Mouse (Mus musculus) myocyte (in vitro differentiated cells): ENCODE measurements at regions not wholly inside any gene's neighbourhood (a gene's known extent, or its start where the extent isn't known, plus 50 kb on each side); places are given as distances from the start of the nearest gene placed in this dataset.

ENCODE experiments used
- H3K27me3 ChIP-seq: one replicate; pipeline ENCODE4 v1.6.1; 2011; ENCODE audit not compliant: control insufficient read depth, insufficient read depth, insufficient read length
- H3K36me3 ChIP-seq: one replicate; pipeline ENCODE4 v1.6.1; 2011; ENCODE audit not compliant: control insufficient read depth, insufficient read depth
- H3K4me2 ChIP-seq: one replicate; pipeline ENCODE4 v1.6.1; 2011; ENCODE audit warnings: low read depth, control low read depth
- H3K4me3 ChIP-seq: one replicate; pipeline ENCODE4 v1.5.1; 2011; ENCODE audit warnings: mild to moderate bottlenecking, control low read depth, moderate library complexity
- H3K79me2 ChIP-seq: one replicate; pipeline ENCODE4 v1.6.1; 2011; ENCODE audit not compliant: control insufficient read depth, insufficient read depth
- H3ac ChIP-seq: one replicate; pipeline ENCODE4 v1.6.1; 2011; ENCODE audit not compliant: control insufficient read depth, insufficient read length
- CEBPB ChIP-seq: IDR thresholded peaks from 2 replicates; pipeline ENCODE4 v1.6.1; 2011; ENCODE audit warnings: mild to moderate bottlenecking, moderate library complexity; ENCODE audit not compliant: poor library complexity, insufficient read depth, severe bottlenecking
- E2F4 ChIP-seq: IDR thresholded peaks from one replicate; pipeline ENCODE4 v1.6.1; 2011; ENCODE audit warnings: mild to moderate bottlenecking, control low read depth, moderate library complexity; ENCODE audit not compliant: insufficient read depth
- MAX ChIP-seq: IDR thresholded peaks from one replicate; pipeline ENCODE4 v1.6.1; 2011; ENCODE audit warnings: low read depth, mild to moderate bottlenecking, control low read depth
- MYOD1 ChIP-seq, 3 experiments: IDR thresholded peaks; one replicate each; pipeline ENCODE4 v1.6.1; 2011; ENCODE audit warnings: control low read depth in 2 of 3, low read depth in 2 of 3, mild to moderate bottlenecking in 2 of 3, moderate library complexity in 1 of 3; ENCODE audit not compliant: insufficient read length in 2 of 3, control insufficient read depth in 1 of 3
- MYOG ChIP-seq, 3 experiments: IDR thresholded peaks; one replicate each; pipeline ENCODE4 v1.6.1; 2011; ENCODE audit warnings: control low read depth in 2 of 3, low read depth in 2 of 3, mild to moderate bottlenecking in 2 of 3; ENCODE audit not compliant: insufficient read length in 2 of 3, control insufficient read depth in 1 of 3, insufficient read depth in 1 of 3
- POLR2A ChIP-seq: IDR thresholded peaks from one replicate; pipeline ENCODE4 v1.6.1; 2011; ENCODE audit warnings: low read depth, mild to moderate bottlenecking, control low read depth, moderate library complexity; ENCODE audit not compliant: insufficient read length
- POLR2AphosphoS2 ChIP-seq: IDR thresholded peaks from one replicate; pipeline ENCODE4 v1.6.1; 2011; ENCODE audit warnings: low read depth, control low read depth; ENCODE audit not compliant: insufficient read length
- REST ChIP-seq: IDR thresholded peaks from one replicate; pipeline ENCODE4 v1.6.1; 2011; ENCODE audit warnings: mild to moderate bottlenecking, control low read depth, moderate library complexity; ENCODE audit not compliant: insufficient read depth, insufficient read length
- SRF ChIP-seq: IDR thresholded peaks from one replicate; pipeline ENCODE4 v1.6.1; 2011; ENCODE audit warnings: low read depth; ENCODE audit not compliant: control insufficient read depth, insufficient read length
- TCF12 ChIP-seq: IDR thresholded peaks from one replicate; pipeline ENCODE4 v1.6.1; 2011; ENCODE audit warnings: mild to moderate bottlenecking, control low read depth; ENCODE audit not compliant: poor library complexity, insufficient read depth, severe bottlenecking
- TCF3 ChIP-seq: IDR thresholded peaks from one replicate; pipeline ENCODE4 v1.6.1; 2011; ENCODE audit warnings: low read depth, control low read depth; ENCODE audit not compliant: insufficient read length
- USF1 ChIP-seq: IDR thresholded peaks from one replicate; pipeline ENCODE4 v1.6.1; 2011; ENCODE audit warnings: low read depth, mild to moderate bottlenecking, control low read depth, moderate library complexity

- no peak overlapping the region for H3ac ChIP-seq
- H3K4me3 ChIP-seq, result no peak overlapping the region
- H3K27me3 ChIP-seq, result no peaks in the 10 kb centered on the region
- H3K4me2 ChIP-seq, result no peak overlapping the region
- TF ChIP-seq TCF3 (no peak), USF1 (no peak), TCF12 (no peak), REST (no peak), MAX (no peak), SRF (no peak), CEBPB (no peak), POLR2AphosphoS2 (no peak), E2F4 (no peak)
- no peaks in the 10 kb centered on the region for H3K79me2 ChIP-seq
- no peaks in the 10 kb centered on the region for H3K36me3 ChIP-seq
These were observed 132.2 kb upstream of the Smarca2 start for GRCm38 (mm10) chr19:26472659-26473058.

GRCm38 (mm10) chr19:26473211-26473610, 131.6 kb upstream of the Smarca2 start:
- no peak overlapping the region for H3K4me3 ChIP-seq
- no peaks in the 10 kb centered on the region for H3K79me2 ChIP-seq
- TF ChIP-seq MYOD1 (IDR thresholded peaks at IDR 0.05; ENCODE audit: control insufficient read depth in 1 of 3, insufficient read length in 2 of 3, low read depth in 2 of 3) (no peak), E2F4 (no peak), POLR2A (no peak), MAX (no peak), TCF3 (no peak), TCF12 (no peak), USF1 (no peak), POLR2AphosphoS2 (no peak)
- no peaks in the 10 kb centered on the region for H3K27me3 ChIP-seq
- H3ac ChIP-seq, result no peak overlapping the region
- no peak overlapping the region for H3K4me2 ChIP-seq
- no peaks in the 10 kb centered on the region for H3K36me3 ChIP-seq

- H3K27me3 ChIP-seq, result no peaks in the 10 kb centered on the region
- H3K4me2 ChIP-seq, result no peak overlapping the region
- H3K36me3 ChIP-seq, result no peaks in the 10 kb centered on the region
- no peak overlapping the region for H3K4me3 ChIP-seq
- TF ChIP-seq MAX, result no peak
- TF ChIP-seq SRF, result no peak
- TF ChIP-seq TCF12, result no peak
- H3K79me2 ChIP-seq, result no peaks in the 10 kb centered on the region
- no peak overlapping the region for H3ac ChIP-seq
These were observed 129.7 kb upstream of the Smarca2 start for GRCm38 (mm10) chr19:26475197-26475596.

GRCm38 (mm10) chr19:26475754-26476153, 129.1 kb upstream of the Smarca2 start:
- Histone ChIP-seq H3K36me3 (no peaks in the 10 kb centered on the region), H3K4me2 (no peak overlapping the region), H3ac (no peak overlapping the region), H3K79me2 (no peaks in the 10 kb centered on the region), H3K27me3 (no peaks in the 10 kb centered on the region), H3K4me3 (no peak overlapping the region)
- TF ChIP-seq USF1 (no peak), TCF3 (no peak), TCF12 (no peak), CEBPB (no peak), POLR2AphosphoS2 (no peak), SRF (no peak), E2F4 (no peak), POLR2A (no peak), REST (no peak), MYOG (IDR thresholded peaks at IDR 0.05; ENCODE audit: control insufficient read depth in 1 of 3, insufficient read depth in 1 of 3, insufficient read length in 2 of 3, low read depth in 2 of 3) (no peak), MAX (no peak), MYOD1 (IDR thresholded peaks at IDR 0.05; ENCODE audit: control insufficient read depth in 1 of 3, insufficient read length in 2 of 3, low read depth in 2 of 3) (no peak)

- no peaks in the 10 kb centered on the region for H3K36me3 ChIP-seq
- H3K4me2 ChIP-seq, result no peak overlapping the region
- no peak overlapping the region for H3K4me3 ChIP-seq
- no peaks in the 10 kb centered on the region for H3K79me2 ChIP-seq
- H3K27me3 ChIP-seq, result no peaks in the 10 kb centered on the region
- no peak overlapping the region for H3ac ChIP-seq
- TF ChIP-seq REST (no peak), TCF3 (no peak), MYOG (IDR thresholded peaks at IDR 0.05; ENCODE audit: control insufficient read depth in 1 of 3, insufficient read depth in 1 of 3, insufficient read length in 2 of 3, low read depth in 2 of 3) (no peak), USF1 (no peak), CEBPB (no peak)
These were observed 126.7 kb upstream of the Smarca2 start for GRCm38 (mm10) chr19:26478055-26478737.
